Mouse (Mus musculus) MEL (cell line): ENCODE data around the gene Pitpnb. TPM values are rescaled to one million over a fixed set of nuclear protein-coding genes. Genes with fewer than 3 reads are reported as not detected.

Experiments used
- DNase-seq: peaks from one replicate; pipeline ENCODE4 v3.0.0; 2011; ENCODE audit warnings: low read depth, low spot score
- H3K27ac ChIP-seq: 2 replicates; pipeline ENCODE4 v1.5.1; 2012; ENCODE audit warnings: low read depth, mild to moderate bottlenecking, control low read depth, low read length, moderate library complexity; ENCODE audit not compliant: control insufficient read depth
- H3K27me3 ChIP-seq, 2 experiments: fragments of 150-350 bp in 1 of 2; sonication (generic) in 1 of 2; 2 replicates each; pipeline ENCODE4 v1.6.1; 2012; ENCODE audit warnings: low read length in 2 of 2, mild to moderate bottlenecking in 2 of 2, improper control_type of control experiment in 1 of 2, moderate library complexity in 1 of 2; ENCODE audit not compliant: insufficient read depth in 2 of 2, control insufficient read depth in 1 of 2
- H3K36me3 ChIP-seq, 2 experiments: 2 replicates each; pipeline ENCODE4 v1.6.1; 2012 to 2014; ENCODE audit warnings: low read length in 2 of 2, improper control_type of control experiment in 1 of 2, inconsistent platforms in 1 of 2, mild to moderate bottlenecking in 1 of 2; ENCODE audit not compliant: insufficient read depth in 2 of 2, control insufficient read depth in 1 of 2
- H3K4me1 ChIP-seq, 2 experiments: fragments of 150-350 bp in 1 of 2; sonication (generic) in 1 of 2; 2 replicates each; pipeline ENCODE4 v1.6.1; 2012; ENCODE audit warnings: low read length in 2 of 2, improper control_type of control experiment in 1 of 2, mild to moderate bottlenecking in 1 of 2; ENCODE audit not compliant: insufficient read depth in 2 of 2, control insufficient read depth in 1 of 2
- H3K4me3 ChIP-seq, 2 experiments: fragments of 150-350 bp in 1 of 2; sonication (generic) in 1 of 2; 2 replicates each; pipeline ENCODE4 v1.5.1; 2012; ENCODE audit warnings: low read depth in 2 of 2, low read length in 2 of 2, mild to moderate bottlenecking in 2 of 2, moderate library complexity in 2 of 2, control low read depth in 1 of 2, improper control_type of control experiment in 1 of 2; ENCODE audit not compliant: control insufficient read depth in 1 of 2, insufficient read depth in 1 of 2
- H3K79me2 ChIP-seq: 2 replicates; pipeline ENCODE4 v1.6.1; 2012; ENCODE audit warnings: mild to moderate bottlenecking, low read length, moderate library complexity; ENCODE audit not compliant: control insufficient read depth, poor library complexity, insufficient read depth
- H3K9ac ChIP-seq: 2 replicates; pipeline ENCODE4 v1.6.1; 2012; ENCODE audit warnings: low read depth, mild to moderate bottlenecking, control low read depth, low read length, moderate library complexity; ENCODE audit not compliant: control insufficient read depth, poor library complexity, severe bottlenecking
- H3K9me3 ChIP-seq: fragments of 150-350 bp; sonication (generic); replicated peaks from 2 replicates; pipeline ENCODE4 v1.6.1; 2012; ENCODE audit warnings: mild to moderate bottlenecking, low read length, improper control_type of control experiment, moderate library complexity; ENCODE audit not compliant: insufficient read depth
- CTCF ChIP-seq, 3 experiments: IDR thresholded peaks in 2 of 3; conservative IDR thresholded peaks in 1 of 3; 2 replicates each; pipeline ENCODE4 v1.5.1; 2011 to 2012; ENCODE audit warnings: low read length in 3 of 3, low read depth in 2 of 3, mild to moderate bottlenecking in 2 of 3, improper control_type of control experiment in 1 of 3, inconsistent platforms in 1 of 3, mixed read lengths in 1 of 3, moderate library complexity in 1 of 3; ENCODE audit not compliant: control insufficient read depth in 1 of 3, insufficient read depth in 1 of 3, poor library complexity in 1 of 3, severe bottlenecking in 1 of 3
- E2F4 ChIP-seq: IDR thresholded peaks from 2 replicates; pipeline ENCODE4 v1.6.1; 2011; ENCODE audit warnings: low read depth, low read length, improper control_type of control experiment, borderline replicate concordance
- EP300 ChIP-seq, 2 experiments: IDR thresholded peaks; 2 replicates each; pipeline ENCODE4 v1.6.1; 2011; ENCODE audit warnings: improper control_type of control experiment in 2 of 2, low read length in 2 of 2, low read depth in 1 of 2, mild to moderate bottlenecking in 1 of 2
- ETS1 ChIP-seq: IDR thresholded peaks from 2 replicates; pipeline ENCODE4 v1.6.1; 2012; ENCODE audit warnings: low read depth, mild to moderate bottlenecking, inconsistent platforms, low read length, improper control_type of control experiment, moderate library complexity
- GATA1 ChIP-seq: IDR thresholded peaks from 2 replicates; pipeline ENCODE4 v1.6.1; 2011; ENCODE audit warnings: low read depth, low read length, improper control_type of control experiment
- HCFC1 ChIP-seq: IDR thresholded peaks from 2 replicates; pipeline ENCODE4 v1.6.1; 2012; ENCODE audit warnings: low read depth, mild to moderate bottlenecking, inconsistent platforms, low read length, improper control_type of control experiment, moderate library complexity
- JUND ChIP-seq: IDR thresholded peaks from 2 replicates; pipeline ENCODE4 v1.6.1; 2011; ENCODE audit warnings: low read depth, mild to moderate bottlenecking, improper control_type of control experiment, low read length
- KAT2A ChIP-seq: conservative IDR thresholded peaks from 2 replicates; pipeline ENCODE4 v1.6.1; 2012; ENCODE audit warnings: low read depth, low read length, improper control_type of control experiment, inconsistent platforms
- MAFK ChIP-seq: IDR thresholded peaks from 2 replicates; pipeline ENCODE4 v1.6.1; 2011; ENCODE audit warnings: low read depth, mild to moderate bottlenecking, low read length, improper control_type of control experiment, borderline replicate concordance
- MAZ ChIP-seq: IDR thresholded peaks from 2 replicates; pipeline ENCODE4 v1.6.1; 2012; ENCODE audit warnings: low read depth, mild to moderate bottlenecking, inconsistent platforms, low read length, improper control_type of control experiment
- MEF2A ChIP-seq: IDR thresholded peaks from 2 replicates; pipeline ENCODE4 v1.6.1; 2014; ENCODE audit warnings: low read depth, mild to moderate bottlenecking, inconsistent platforms, low read length, improper control_type of control experiment; ENCODE audit not compliant: poor library complexity, insufficient replicate concordance, severe bottlenecking; ENCODE audit errors: extremely low read depth
- MYB ChIP-seq: IDR thresholded peaks from 2 replicates; pipeline ENCODE4 v1.6.1; 2011; ENCODE audit warnings: mild to moderate bottlenecking, low read depth, low read length, improper control_type of control experiment
- NRF1 ChIP-seq: IDR thresholded peaks from 2 replicates; pipeline ENCODE4 v1.6.1; 2014; ENCODE audit warnings: low read depth, mild to moderate bottlenecking, inconsistent platforms, low read length, improper control_type of control experiment, moderate library complexity; ENCODE audit not compliant: poor library complexity, insufficient read depth, severe bottlenecking
- POLR2AphosphoS2 ChIP-seq: IDR thresholded peaks from 2 replicates; pipeline ENCODE4 v1.6.1; 2011; ENCODE audit warnings: low read length, improper control_type of control experiment
- RAD21 ChIP-seq: IDR thresholded peaks from 2 replicates; pipeline ENCODE4 v1.6.1; 2011; ENCODE audit warnings: mild to moderate bottlenecking, low read depth, low read length, improper control_type of control experiment
- SMC3 ChIP-seq: IDR thresholded peaks from 2 replicates; pipeline ENCODE4 v1.6.1; 2011; ENCODE audit warnings: low read depth, low read length, improper control_type of control experiment
- TBP ChIP-seq: IDR thresholded peaks from 2 replicates; pipeline ENCODE4 v1.8.0; 2011; ENCODE audit warnings: low read depth, low read length, improper control_type of control experiment
- USF1 ChIP-seq: IDR thresholded peaks from 2 replicates; pipeline ENCODE4 v1.6.1; 2014; ENCODE audit warnings: low read depth, mild to moderate bottlenecking, inconsistent platforms, low read length, improper control_type of control experiment, moderate library complexity
- ZKSCAN1 ChIP-seq: IDR thresholded peaks from 2 replicates; pipeline ENCODE4 v1.6.1; 2012; ENCODE audit warnings: low read depth, mild to moderate bottlenecking, inconsistent platforms, low read length, improper control_type of control experiment, moderate library complexity
- polyA plus RNA-seq, 2 experiments: library from polyadenylated mRNA; stranded (reverse) in 1 of 2; unstranded in 1 of 2; fragments of >175 nt in 1 of 2; fragments of >200 nt in 1 of 2; gene quantifications; 2 replicates each; pipeline versions ENCODE4 v1.2.1 to v1.2.4; 2012; ENCODE audit warnings: low replicate concordance in 2 of 2, low read depth in 1 of 2; ENCODE audit not compliant: insufficient read length in 2 of 2, insufficient read depth in 1 of 2, missing spikeins in 1 of 2
- total RNA-seq: library from RNA; depleted of rRNA; stranded (reverse); fragments of 300-350 nt; gene quantifications from 2 replicates; pipeline ENCODE4 v1.2.3, GENCODE M21; 2012

The Pitpnb gene
- total and polyA plus RNA-seq, 3 experiments = 21.8 to 111 (median 88.5) TPM

- Histone ChIP-seq H3K27ac (no peak overlapping the region), H3K27me3 (no peaks in the 10 kb centered on the region), H3K79me2 (peaks cover 48% of the 10 kb centered on the region), H3K4me3 (no peak overlapping the region), H3K4me1 (peaks cover 3 to 11% of the 10 kb centered on the region in 2 experiments; a peak in 2 of 4 replicates), H3K9me3 (no peaks in the 10 kb centered on the region), H3K36me3 (peaks cover 14 to 21% of the 10 kb centered on the region in 2 experiments), H3K9ac (no peak overlapping the region)
- DNase-seq = no peak
- TF ChIP-seq POLR2AphosphoS2 (no peak), MYB (no peak)
These were observed 5.6 kb downstream of the Pitpnb start for GRCm38 (mm10) chr5:111335939-111336691.

DNA sequence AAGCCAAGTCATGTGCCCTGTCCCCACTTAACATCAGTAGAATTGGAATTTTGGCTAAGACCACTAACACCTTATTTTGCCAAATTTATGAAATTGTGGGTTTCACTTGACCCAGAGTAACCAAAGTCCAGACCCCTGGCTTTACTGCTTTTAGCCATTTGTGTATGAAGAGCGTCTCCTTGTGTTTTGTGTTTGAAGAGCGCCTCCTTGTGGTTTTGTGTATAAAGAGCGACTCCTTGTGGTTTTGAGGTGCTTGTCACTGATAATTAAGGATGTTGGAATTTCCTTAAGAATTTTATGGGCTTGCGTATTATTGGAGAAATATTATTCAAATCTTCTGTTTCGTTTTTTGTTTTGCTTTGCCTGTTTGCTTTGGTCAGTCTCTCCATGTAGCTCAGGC lies 11.0 kb downstream of the Pitpnb start:
- Histone ChIP-seq H3K27me3 (no peaks in the 10 kb centered on the region), H3K4me3 (no peak overlapping the region), H3K27ac (no peak overlapping the region), H3K9ac (no peak overlapping the region), H3K9me3 (no peaks in the 10 kb centered on the region), H3K4me1 (no peaks in the 10 kb centered on the region), H3K79me2 (peaks cover 10% of the 10 kb centered on the region), H3K36me3 (peaks cover 0 to 11% of the 10 kb centered on the region in 2 experiments; a peak in 2 of 4 replicates)
- DNase-seq = peak; percentile 52
- no peak for TF ChIP-seq KAT2A
- no peak for TF ChIP-seq POLR2AphosphoS2
- TF ChIP-seq RAD21 = peak; percentile 34
- TF ChIP-seq ZKSCAN1 = no peak
- TF ChIP-seq CTCF (IDR thresholded peaks at IDR 0.05 in 2 of 3, conservative IDR thresholded peaks at IDR 0.05 in 1 of 3; ENCODE audit: control insufficient read depth in 1 of 3, insufficient read depth in 1 of 3, low read depth in 2 of 3, low read length in 3 of 3, poor library complexity in 1 of 3, severe bottlenecking in 1 of 3) = peak; percentile 32 to 79 (median 57); a peak in 4 of 6 replicates
- 0 out of 2 replicates have a peak, but pooled peaks have one; percentile 34 for TF ChIP-seq MAZ
- TF ChIP-seq SMC3 = peak; percentile 39; the same call in 1 of the 2 replicates

GRCm38 (mm10) chr5:111344721-111345400 lies 14.3 kb downstream of the Pitpnb start:
- Histone ChIP-seq H3K36me3 (peaks cover 0 to 12% of the 10 kb centered on the region in 2 experiments; a peak in 2 of 4 replicates), H3K4me1 (no peaks in the 10 kb centered on the region), H3K4me3 (no peak overlapping the region), H3K79me2 (peaks cover 4% of the 10 kb centered on the region; the same call in 1 of the 2 replicates), H3K9ac (no peak overlapping the region), H3K27ac (no peak overlapping the region), H3K27me3 (no peaks in the 10 kb centered on the region), H3K9me3 (no peaks in the 10 kb centered on the region)
- DNase-seq = no peak
- TF ChIP-seq NRF1 (no peak), GATA1 (no peak), USF1 (no peak), MAFK (no peak), EP300 (IDR thresholded peaks at IDR 0.05; ENCODE audit: low read depth in 1 of 2, low read length in 2 of 2) (no peak), E2F4 (no peak), HCFC1 (no peak), ETS1 (no peak), TBP (no peak), MEF2A (no peak), JUND (no peak), KAT2A (no peak)
